Mouse (Mus musculus) lung, embryonic 14.5 days (tissue): ENCODE data around the gene Cpsf6. TPM values are rescaled to one million over a fixed set of nuclear protein-coding genes. Genes with fewer than 3 reads are reported as not detected.
"Not testable (repeated sequence)": the region's sequence is repeated elsewhere in the genome, so short reads cannot be mapped to it uniquely, and the experiment has no call there.

ENCODE experiments used
- ATAC-seq: fragments of 200-750 bp; cut with Nextera tagmentation; 2 replicates; pipeline ENCODE4 v1.8.0; 2017; ENCODE audit warnings: mild to moderate bottlenecking, moderate TSS enrichment, moderate library complexity; ENCODE audit not compliant: insufficient read depth
- DNase-seq: peaks from one replicate; pipeline ENCODE4 v3.0.0-alpha.2; 2015
- H3K27ac ChIP-seq: fragments of 300-500 bp; sonication (generic); 2 replicates; pipeline ENCODE4 v1.5.1; 2014; ENCODE audit warnings: low read depth, mild to moderate bottlenecking, moderate library complexity
- H3K27me3 ChIP-seq: fragments of 300-500 bp; sonication (generic); 2 replicates; pipeline ENCODE4 v1.6.1; 2014; ENCODE audit warnings: low read length, control low read depth; ENCODE audit not compliant: insufficient read depth
- H3K36me3 ChIP-seq: fragments of 300-500 bp; sonication (generic); 2 replicates; pipeline ENCODE4 v1.6.1; 2014; ENCODE audit warnings: control low read depth; ENCODE audit not compliant: insufficient read depth
- H3K4me1 ChIP-seq: fragments of 300-500 bp; sonication (generic); 2 replicates; pipeline ENCODE4 v1.6.1; 2014; ENCODE audit warnings: antibody characterized with exemption, control low read depth; ENCODE audit not compliant: insufficient read depth
- H3K4me2 ChIP-seq: fragments of 300-500 bp; sonication (generic); 2 replicates; pipeline ENCODE4 v1.6.1; 2014; ENCODE audit warnings: mild to moderate bottlenecking
- H3K4me3 ChIP-seq: fragments of 300-500 bp; sonication (generic); 2 replicates; pipeline ENCODE4 v1.5.1; 2014; ENCODE audit warnings: low read depth, low read length
- H3K9ac ChIP-seq: fragments of 300-500 bp; sonication (generic); 2 replicates; pipeline ENCODE4 v1.6.1; 2014
- H3K9me3 ChIP-seq: fragments of 300-500 bp; sonication (generic); 2 replicates; pipeline ENCODE4 v1.6.1; 2016; ENCODE audit warnings: low read depth, low read length, control low read depth
- CTCF ChIP-seq: IDR thresholded peaks from 2 replicates; pipeline ENCODE4 v1.5.1; 2016; ENCODE audit warnings: antibody characterized with exemption, low read depth
- WGBS: fragments of 180-500 bp; shearing (Covaris S2); extraction: QIAGEN DNeasy Blood & Tissue Kit; methylation state at CpG from one replicate; pipeline ENCODE4 v1.1.7; 2014; 5-methylcytosine and 5-hydroxymethylcytosine counted together
- polyA plus RNA-seq: library from polyadenylated mRNA; unstranded; fragments of >200 nt; fragmentation: Nextera tagmentation; extraction: Ambion mirVana; gene quantifications from 2 replicates; pipeline ENCODE4 v1.2.1, GENCODE M21; 2014

The Cpsf6 gene
- polyA plus RNA-seq, 1 experiment from 2014 or later: 201 TPM

DNA sequence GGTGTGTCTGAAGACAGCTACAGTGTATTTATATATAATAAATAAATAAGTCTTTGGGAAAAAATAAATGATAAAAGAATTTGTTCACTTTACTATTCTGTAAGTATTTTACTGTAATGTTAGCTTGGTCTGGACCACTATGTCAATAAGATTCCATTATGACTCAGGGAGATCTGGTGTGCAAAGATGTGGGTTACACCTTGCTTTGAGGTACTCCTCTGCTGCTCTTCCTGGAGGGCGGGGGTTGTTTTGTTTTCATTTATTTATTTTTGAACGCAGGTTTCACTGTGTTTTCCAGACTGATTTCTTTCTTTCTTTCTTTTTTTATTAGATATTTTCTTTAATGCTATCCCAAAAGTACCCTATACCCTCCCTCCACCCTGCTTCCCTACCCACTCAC, 12.0 kb upstream of the Cpsf6 start:
- H3K4me2 ChIP-seq: no peak overlapping the region
- H3K36me3 ChIP-seq: no peaks in the 10 kb centered on the region
- no peak overlapping the region for H3K4me3 ChIP-seq
- H3K4me1 ChIP-seq: no peaks in the 10 kb centered on the region
- TF ChIP-seq CTCF: no peak
- no peak overlapping the region for H3K9ac ChIP-seq
- H3K27me3 ChIP-seq: no peaks in the 10 kb centered on the region
- no peak overlapping the region for H3K27ac ChIP-seq
- DNase-seq (no peak), ATAC-seq (no peak)
- WGBS: 83% methylated on average over 2 of the region's 2 CpGs
- H3K9me3 ChIP-seq: no peaks in the 10 kb centered on the region

DNA sequence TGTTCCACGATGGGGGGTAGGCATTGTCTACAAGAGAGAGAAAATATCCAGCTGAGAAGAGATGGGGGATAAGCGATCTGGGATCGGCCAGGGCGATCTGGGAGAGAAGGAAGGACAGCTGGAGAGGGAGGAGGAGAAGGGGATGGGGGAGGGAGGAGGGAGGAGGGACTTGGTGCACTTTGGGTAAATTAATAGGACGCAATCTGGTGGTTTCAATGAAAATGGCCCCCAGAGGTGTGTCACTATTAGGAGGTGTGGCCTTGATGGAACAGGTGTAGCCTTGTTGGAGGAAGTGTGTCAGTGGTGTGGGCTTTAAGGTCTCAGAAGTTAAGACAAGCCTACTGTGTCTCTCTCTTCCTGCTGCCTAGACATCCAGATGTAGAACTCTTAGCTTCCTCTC, 11.2 kb upstream of the Cpsf6 start:
- H3K36me3 ChIP-seq: no peaks in the 10 kb centered on the region
- no peak overlapping the region for H3K9ac ChIP-seq
- no peak for TF ChIP-seq CTCF
- H3K4me3 ChIP-seq: no peak overlapping the region
- no peaks in the 10 kb centered on the region for H3K9me3 ChIP-seq
- no peak for DNase-seq
- no peaks in the 10 kb centered on the region for H3K27me3 ChIP-seq
- H3K4me1 ChIP-seq: no peaks in the 10 kb centered on the region
- ATAC-seq: no peak
- no peak overlapping the region for H3K27ac ChIP-seq
- H3K4me2 ChIP-seq: no peak overlapping the region
- WGBS: 26% methylated on average over 5 of the region's 5 CpGs

- no peak for TF ChIP-seq CTCF
- DNase-seq (no peak), ATAC-seq (no peak)
- H3K36me3 ChIP-seq: no peaks in the 10 kb centered on the region
- no peaks in the 10 kb centered on the region for H3K9me3 ChIP-seq
- H3K27me3 ChIP-seq: no peaks in the 10 kb centered on the region
- H3K4me2 ChIP-seq: no peak overlapping the region
- no peaks in the 10 kb centered on the region for H3K4me1 ChIP-seq
- WGBS: 46% methylated on average over 31 of the region's 31 CpGs
- H3K27ac ChIP-seq: no peak overlapping the region
- H3K4me3 ChIP-seq: no peak overlapping the region
- no peak overlapping the region for H3K9ac ChIP-seq
These were observed 10.4 kb upstream of the Cpsf6 start for GRCm38 (mm10) chr10:117389904-117390875.

- ATAC-seq (no peak), DNase-seq (no peak)
- no peak for TF ChIP-seq CTCF
- WGBS: 67% methylated on average over 1 of the region's 1 CpGs
- Histone ChIP-seq H3K9ac (no peak overlapping the region), H3K9me3 (no peaks in the 10 kb centered on the region), H3K4me2 (no peak overlapping the region), H3K27me3 (no peaks in the 10 kb centered on the region), H3K27ac (no peak overlapping the region), H3K4me3 (no peak overlapping the region), H3K36me3 (no peaks in the 10 kb centered on the region), H3K4me1 (no peaks in the 10 kb centered on the region)
These were observed 9.5 kb upstream of the Cpsf6 start for GRCm38 (mm10) chr10:117389371-117389740.

DNA sequence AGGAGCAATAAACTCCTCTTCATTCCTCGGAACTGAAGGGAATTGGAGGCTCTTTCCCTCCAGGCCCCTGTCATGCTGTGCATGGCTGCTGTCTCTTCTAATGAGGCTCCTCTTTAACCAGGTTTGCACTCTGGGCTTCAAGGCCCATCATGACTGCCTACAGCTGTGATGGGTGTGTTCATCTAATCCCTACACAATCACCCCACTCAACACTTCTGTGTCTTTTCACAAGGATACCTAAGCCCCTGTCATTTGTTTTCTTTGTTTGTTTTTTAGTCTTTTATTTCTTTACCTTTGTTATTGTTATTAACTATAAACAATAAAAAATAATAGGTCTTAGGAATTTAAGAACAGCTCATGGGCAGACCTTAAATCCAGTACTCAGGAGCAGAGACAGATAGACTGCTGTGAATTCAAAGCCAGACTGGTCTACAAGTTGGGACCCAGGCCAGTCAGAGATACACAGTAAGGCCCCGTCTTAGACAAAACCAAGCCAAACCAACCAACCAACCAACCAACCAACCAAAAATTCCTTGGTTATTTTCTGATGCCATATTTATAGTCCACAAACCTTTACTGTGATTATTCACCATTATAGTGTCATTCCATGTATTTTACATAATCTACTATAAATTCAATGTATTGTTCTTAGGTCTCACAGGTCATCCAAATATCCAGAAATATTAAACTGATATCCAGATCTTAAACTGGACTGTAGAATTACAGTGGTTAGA, 9.0 kb upstream of the Cpsf6 start:
- Histone ChIP-seq H3K4me1 (no peaks in the 10 kb centered on the region), H3K27me3 (no peaks in the 10 kb centered on the region), H3K4me2 (no peak overlapping the region), H3K9me3 (no peaks in the 10 kb centered on the region), H3K36me3 (no peaks in the 10 kb centered on the region), H3K9ac (no peak overlapping the region), H3K4me3 (no peak overlapping the region), H3K27ac (no peak overlapping the region)
- no peak for TF ChIP-seq CTCF
- no peak for DNase-seq
- ATAC-seq: no peak
- WGBS: 70% methylated on average over 2 of the region's 2 CpGs

- not testable (repeated sequence) for H3K4me3 ChIP-seq, H3K9ac ChIP-seq, H3K9me3 ChIP-seq, H3K36me3 ChIP-seq, ATAC-seq, H3K27ac ChIP-seq, DNase-seq, H3K27me3 ChIP-seq, H3K4me1 ChIP-seq, H3K4me2 ChIP-seq
- 55% methylated on average over 3 of the region's 3 CpGs for WGBS
These were observed 8.3 kb upstream of the Cpsf6 start for GRCm38 (mm10) chr10:117387961-117388636.

DNA sequence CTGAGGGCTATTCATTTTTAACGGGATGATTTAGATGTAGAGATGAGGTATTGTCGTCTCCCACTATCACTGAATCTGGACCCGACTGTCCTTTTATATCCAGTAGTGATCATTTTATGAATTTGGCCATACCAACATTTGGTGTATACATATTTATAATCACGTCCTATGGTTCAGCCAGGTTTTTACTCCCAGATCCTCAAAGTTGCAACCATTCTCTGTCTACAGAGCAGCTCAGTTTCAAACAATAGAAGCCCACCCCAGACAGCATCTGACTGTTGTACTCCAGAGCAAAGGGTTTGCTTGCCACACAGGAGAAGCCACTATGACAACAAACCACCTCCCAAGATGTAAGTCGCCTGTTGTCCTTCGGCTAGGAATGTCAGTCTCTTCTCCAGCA, 7.2 kb upstream of the Cpsf6 start:
- ATAC-seq (no peak), DNase-seq (no peak)
- WGBS: 69% methylated on average over 6 of the region's 6 CpGs

More for the DNA sequence above, 7.2 kb upstream of the Cpsf6 start:
- Histone ChIP-seq H3K27me3 (no peaks in the 10 kb centered on the region), H3K36me3 (no peaks in the 10 kb centered on the region), H3K4me2 (no peak overlapping the region), H3K9ac (no peak overlapping the region), H3K4me3 (no peak overlapping the region), H3K9me3 (no peaks in the 10 kb centered on the region), H3K4me1 (no peaks in the 10 kb centered on the region), H3K27ac (no peak overlapping the region)
- TF ChIP-seq CTCF: no peak
